Mouse (Mus musculus) embryonic fibroblast, embryonic 13.5 days (primary cell): ENCODE measurements at regions not wholly inside any gene's neighbourhood (a gene's known extent, or its start where the extent isn't known, plus 50 kb on each side); places are given as distances from the start of the nearest gene placed in this dataset.

ENCODE experiments used
- CTCF ChIP-seq: IDR thresholded peaks from 2 replicates; pipeline ENCODE4 v1.5.1; 2011; ENCODE audit warnings: mild to moderate bottlenecking, control low read depth, low read length, moderate library complexity, borderline replicate concordance; ENCODE audit not compliant: insufficient read depth
- POLR2A ChIP-seq: IDR thresholded peaks from 2 replicates; pipeline ENCODE4 v1.6.1; 2011; ENCODE audit warnings: low read depth, mild to moderate bottlenecking, control low read depth, low read length, moderate library complexity

DNA sequence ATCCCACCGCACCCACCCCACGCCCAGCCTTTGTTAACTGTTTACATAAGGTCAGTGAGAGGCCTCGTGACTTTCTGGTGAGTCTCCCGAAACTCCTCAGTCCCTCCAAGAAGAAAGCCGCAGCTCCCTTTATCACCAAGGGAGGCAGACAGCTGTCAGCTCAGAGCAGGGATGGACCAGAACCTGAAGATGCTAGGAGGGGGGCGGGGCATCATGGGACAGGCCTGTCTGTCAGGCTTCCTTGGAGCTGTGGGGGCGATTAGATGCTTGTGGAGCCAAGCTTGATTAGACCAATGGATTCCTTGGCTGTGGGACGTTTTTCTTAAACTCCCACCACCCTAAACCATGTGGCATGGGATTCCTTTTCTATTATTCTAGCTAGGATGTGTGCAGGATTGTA lies 363.7 kb upstream of the Trpc7 start:
- TF ChIP-seq CTCF, result no peak
- TF ChIP-seq POLR2A, result no peak
